Mouse (Mus musculus) frontal cortex, adult 2 months (tissue): Measurements from ENCODE around the gene Sdf4. TPM values are rescaled to one million over a fixed set of nuclear protein-coding genes. Genes with fewer than 3 reads are reported as not detected.

Source experiments
- DNase-seq, 2 experiments: peaks; one replicate each; pipeline ENCODE4 v3.0.0; 2022; ENCODE audit warnings: low spot score in 1 of 2; ENCODE audit errors: extremely low spot score in 1 of 2
- polyA plus RNA-seq: library from polyadenylated mRNA; depleted of rRNA; stranded (reverse); fragments of >200 nt; gene quantifications from 2 replicates; pipeline ENCODE4 v1.2.3, GENCODE M21; 2012

Gene Sdf4
- polyA plus RNA-seq, 1 experiment: 128 TPM

DNA sequence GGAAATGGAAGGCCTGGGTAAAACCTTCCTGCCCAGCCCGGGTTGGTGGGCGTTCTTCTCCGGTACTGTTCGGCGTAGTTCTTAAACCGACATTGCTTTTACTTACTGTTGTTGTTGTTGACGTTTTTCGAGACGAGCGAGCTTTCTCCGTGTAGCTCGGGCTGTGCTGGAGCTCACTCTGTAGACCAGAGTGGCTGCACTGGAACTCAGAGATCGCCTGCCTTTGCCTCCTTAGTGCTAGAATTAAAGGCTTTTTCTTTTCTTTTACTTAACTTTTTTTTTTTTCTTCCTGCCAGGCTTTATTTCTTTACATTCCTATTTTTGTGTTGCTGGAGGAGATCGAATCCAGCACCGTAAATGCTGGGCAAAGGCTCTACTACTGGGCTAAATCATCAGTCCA, 934 bp downstream of the Sdf4 start:
- no peak for DNase-seq

DNA sequence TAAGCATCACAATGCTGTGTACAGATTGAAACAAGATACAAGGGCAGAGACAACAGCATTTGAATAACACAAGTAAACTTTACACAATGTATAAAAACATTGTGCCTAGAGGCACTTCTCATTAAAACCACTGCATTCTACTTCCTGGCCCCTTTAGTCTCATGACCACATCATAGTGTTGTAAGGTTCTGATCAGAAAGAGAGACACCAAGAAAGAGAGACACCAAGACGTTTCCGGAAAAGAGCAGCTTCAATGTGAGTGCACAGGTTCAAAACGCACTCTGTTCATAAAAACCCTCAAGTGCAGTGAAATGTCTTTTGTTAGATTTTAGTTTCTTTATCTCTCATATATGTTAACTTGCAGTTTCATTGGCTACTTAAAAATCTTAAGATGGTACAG, 11.4 kb downstream of the Sdf4 start:
- DNase-seq: no peak

DNA sequence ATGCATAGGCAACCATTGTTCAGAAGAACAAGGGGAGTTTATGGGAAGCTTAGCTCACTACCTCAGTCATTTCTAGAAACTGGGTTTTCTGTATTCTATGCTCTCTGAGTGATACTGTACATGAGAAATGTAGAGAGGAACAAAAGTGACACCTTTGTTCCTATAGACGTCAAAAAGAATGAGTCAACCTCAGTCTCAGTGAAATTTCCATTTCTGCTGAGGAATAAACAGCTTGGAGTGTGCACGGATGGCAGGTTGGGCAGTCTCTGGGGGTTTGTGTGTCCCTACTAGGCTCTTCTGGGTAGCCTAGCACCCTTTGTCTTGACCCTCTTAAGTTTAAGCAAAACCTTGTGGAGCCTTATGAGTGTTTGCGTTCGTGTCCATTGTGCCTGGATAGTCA, 15.7 kb downstream of the Sdf4 start:
- no peak for DNase-seq

DNA sequence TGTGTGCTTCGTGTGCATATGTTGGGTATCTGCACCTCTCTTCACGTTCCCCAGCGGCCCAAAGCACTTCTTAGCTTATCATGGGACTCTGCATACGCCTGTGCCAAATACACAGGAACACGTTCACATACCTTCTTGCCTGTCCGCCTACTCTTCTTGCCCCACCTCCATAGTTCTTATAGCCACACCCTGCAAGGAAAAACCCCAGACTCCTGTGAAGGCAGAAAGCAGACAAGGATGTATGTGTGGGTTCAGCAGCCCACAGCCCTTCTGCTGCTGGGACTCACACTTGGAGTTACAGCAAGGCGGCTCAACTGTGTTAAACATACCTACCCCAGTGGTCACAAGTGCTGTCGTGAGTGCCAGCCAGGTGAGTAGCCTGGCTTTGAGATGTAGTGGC, 21.0 kb downstream of the Sdf4 start, which contains the start of gene Tnfrsf4:
Gene Tnfrsf4 (plus strand): TSS at position 207 of the 400 bp plus-strand sequence.
- DNase-seq: peak in 1 of 2 experiments; percentile 57

DNA sequence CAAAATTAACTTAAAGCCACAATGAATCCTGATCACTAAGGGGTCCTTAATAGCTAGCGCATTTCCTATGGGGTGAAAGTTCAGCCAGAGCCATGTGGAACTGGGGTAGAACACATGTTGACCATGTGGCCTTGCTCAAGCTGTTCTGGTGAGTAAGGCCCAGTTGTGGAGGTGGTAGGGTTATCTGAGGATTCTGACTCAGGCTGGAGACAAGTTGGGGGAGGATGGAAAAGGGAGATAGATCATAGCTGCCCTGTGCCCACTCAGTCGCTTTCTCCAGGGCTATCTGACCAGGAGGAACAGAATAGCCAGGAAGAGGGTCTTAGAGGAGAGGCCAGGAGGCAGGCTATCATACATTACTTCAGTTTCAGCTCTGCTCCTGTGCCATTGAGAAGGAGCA, 21.8 kb downstream of the Sdf4 start:
- no peak for DNase-seq

DNA sequence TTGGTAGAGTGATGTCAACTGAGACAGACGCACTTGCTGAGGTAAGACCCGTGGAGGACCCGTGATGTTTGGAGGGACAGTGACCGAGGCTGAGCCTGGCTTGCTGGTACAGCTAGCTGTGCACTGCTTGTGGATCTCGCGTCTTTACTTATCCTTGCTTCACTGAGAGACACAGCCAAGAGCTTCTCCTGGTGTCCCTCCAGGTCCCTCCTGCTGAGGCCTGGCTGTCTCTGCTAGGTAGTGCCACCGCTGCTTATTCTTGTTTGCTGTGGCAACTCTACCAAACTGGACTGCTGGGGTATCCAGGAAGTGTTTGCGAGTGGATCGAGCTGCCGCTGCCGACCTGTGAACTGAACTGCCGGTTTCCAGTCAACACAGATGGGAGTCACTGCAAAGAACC, 27.1 kb downstream of the Sdf4 start:
- DNase-seq: no peak

DNA sequence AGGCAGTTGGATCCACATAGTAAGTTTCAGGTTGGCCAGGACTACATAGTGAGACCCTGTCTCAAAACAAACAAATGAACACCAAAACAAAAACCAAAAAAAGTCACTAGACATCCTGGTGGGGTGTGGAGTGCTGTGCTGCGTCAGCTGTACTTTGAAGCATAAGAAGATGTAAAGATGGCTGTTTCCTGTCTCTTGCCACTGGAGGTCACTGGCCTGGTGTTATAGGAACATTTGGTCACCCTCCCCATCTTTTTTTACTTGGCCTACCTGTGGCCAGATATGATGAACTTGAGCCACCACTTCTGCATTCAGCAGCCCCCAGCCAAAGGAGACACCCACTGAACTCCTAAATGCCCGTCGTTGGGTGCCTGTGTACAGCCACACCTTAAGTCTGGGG, 28.7 kb downstream of the Sdf4 start:
- no peak for DNase-seq

DNA sequence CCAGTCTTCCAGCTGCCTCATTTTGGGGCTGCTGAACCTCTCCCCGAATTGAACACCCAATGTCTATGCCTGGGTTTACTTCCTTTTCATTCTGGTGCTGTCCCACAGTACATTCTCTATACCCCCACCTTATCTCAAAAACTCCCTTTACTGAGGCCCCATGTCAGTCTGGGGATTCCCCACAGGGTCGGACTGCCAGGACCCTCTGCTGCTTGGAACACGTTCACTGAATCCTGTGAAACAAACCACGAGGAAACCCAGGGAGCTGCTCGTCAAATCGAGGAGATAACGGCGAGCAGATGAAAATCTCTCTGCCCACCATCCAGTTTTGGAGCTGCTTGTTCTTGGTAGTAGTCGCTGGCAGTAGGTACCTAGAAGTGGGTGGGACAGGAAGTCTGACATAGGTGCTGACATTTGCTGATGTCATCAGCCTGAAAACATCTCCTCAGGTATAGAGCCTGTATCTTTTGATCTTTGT, 29.3 kb downstream of the Sdf4 start:
- no peak for DNase-seq

DNA sequence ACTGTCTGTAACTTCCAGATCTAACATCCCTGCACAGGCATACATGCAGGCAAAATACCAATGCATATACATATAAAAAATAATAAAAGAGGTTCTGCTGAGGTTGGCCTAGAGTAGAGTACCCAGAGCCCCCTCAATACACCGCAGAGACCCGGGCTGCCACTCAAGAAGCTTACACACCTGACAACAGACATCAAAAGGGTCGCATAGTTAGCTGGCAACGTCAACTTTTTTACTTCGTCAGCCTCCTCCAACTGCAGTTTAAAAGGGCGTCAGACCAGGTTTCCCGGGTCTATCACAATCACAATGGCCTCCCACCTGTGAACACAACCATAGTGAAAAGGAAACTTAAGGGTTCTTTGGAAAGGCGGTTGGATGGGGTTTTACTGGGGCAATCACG, 30.8 kb downstream of the Sdf4 start:
- no peak for DNase-seq

DNA sequence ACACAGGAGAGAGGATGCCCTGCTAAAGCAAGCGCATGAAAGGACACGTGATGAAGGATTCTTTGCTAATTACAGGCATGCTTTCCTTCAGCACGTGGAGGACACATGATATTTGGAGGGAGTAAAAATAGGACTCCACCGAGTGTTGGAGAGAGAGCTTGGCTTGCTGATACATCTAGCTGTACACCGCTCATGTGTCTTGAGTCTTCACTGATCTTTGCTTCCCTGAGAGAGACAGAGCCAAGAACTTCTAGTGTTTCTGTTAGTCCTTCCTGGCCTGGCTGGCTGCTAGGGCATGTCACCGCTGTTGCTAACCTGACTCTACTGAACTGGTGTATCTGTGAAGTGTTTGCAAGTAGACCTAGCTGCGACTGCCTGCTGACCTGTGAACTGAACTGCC, 31.5 kb downstream of the Sdf4 start:
- DNase-seq: no peak

DNA sequence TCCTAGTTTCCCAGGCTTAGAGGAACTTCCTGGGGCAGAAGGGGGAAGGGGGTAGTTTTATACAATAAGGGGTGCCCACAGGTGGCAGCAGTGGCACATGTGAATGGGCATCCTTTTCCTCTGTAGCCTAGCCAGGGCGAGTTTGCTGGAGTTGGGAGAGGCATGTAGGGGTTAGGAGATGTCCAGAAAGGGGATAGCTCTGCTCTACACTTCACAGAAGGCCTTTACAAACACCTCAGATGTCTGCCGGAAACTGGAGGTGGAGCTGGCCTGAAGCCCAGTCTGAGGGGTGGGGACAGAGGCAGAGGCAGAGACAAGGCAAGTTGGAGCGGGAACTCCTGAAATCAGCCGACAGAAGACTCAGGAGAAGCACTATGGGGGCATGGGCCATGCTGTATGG, 33.3 kb downstream of the Sdf4 start, which contains the start of gene Tnfrsf18:
Gene Tnfrsf18 (plus strand): TSS at position 152 of the 400 bp plus-strand sequence.
- peak in 1 of 2 experiments; percentile 73 for DNase-seq

DNA sequence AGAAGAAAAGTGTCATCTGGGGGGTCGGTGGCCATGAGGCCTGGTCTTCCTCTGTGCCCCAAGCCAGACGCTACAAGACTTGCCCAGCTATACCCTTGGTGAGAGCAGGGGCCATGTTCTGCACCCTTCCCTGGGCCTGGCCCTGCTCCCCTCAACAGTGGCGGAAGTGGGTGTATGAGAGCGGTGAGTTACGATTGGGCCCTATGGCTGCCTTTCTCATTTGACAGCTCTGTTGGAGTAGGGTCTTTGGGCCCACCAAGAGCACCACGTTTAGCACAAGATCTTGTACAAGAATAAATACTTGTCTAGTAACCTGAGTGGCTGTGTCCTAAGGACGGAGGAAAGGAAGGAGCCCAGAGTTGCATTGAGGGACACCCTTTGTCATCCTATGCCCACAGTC, 35.9 kb downstream of the Sdf4 start:
- no peak for DNase-seq

DNA sequence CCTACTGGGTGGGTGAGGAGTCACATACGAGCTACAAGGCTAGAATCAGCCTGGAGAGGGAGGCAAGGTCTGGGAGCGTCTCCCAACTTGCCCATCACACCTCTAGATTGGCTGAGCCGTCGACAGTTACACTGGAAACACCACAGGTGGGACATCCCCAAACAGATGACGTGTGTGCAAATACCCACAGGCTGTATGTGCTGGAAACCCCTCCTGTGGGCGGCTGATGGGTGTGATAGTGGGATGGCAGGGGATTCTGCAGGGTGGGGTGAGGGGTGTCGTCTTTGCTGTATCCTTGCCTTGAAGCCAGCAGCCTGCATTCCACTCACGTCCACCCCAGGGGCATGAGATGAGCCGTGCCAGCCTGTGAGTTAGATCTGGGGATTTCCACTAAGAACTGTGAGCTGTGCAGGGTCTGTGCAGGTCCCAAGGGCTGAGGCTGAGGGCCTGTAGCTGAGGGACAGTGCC, 38.0 kb downstream of the Sdf4 start:
- no peak for DNase-seq

DNA sequence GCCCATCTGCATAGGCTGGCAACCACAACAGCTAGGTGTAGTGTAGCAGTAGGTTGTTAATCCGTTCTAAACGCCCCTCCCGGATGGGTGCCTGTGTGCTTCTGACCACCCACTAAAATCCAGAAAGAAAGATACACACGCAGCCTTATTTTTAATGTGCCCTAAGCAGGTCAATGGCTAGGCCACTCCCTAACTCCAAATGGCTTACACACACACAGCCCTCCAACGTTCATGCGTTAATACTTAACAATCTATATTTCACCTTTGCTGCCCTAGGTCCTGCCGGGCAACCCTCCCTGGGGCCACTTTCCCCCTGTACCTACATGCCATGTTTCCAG, 38.6 kb downstream of the Sdf4 start:
- no peak for DNase-seq

DNA sequence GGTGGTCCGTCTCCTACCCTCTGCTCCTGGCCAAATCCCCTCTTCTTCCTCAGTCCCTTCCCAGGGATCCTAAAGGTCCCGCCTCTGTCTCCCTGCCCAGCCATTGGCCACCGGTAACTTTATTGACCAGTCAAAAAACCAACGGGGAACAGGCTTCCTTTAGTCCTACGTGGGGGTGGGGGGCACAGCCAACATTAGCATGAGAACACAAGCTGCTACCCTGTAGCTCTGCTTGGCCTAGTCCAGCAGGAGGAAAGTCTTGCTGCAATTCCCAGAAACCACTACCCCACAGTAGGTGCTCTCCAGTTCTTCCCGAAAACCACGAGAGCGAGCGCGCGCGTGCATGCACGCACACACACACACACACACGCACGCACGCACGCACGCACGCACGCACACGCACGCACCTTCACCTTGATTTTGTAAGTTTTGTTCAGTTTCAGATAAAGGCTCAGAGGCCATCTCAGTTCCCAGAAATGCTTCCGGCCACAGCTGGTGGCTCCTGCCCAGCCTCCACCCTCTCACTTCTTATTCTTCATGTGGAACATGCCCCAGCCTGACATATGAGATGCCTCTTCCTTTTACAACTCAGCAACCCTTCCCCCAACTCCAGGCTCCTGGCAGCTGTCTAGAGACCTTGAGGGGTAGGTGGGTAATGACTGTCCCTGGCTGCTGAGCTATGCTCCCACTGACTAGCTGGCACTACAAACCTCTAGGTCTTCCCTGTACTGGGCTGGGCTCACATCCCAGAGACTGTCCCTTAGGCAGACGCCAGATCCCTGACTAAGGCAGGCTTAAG, 39.1 kb downstream of the Sdf4 start:
- DNase-seq: peak; percentile 66 to 85

DNA sequence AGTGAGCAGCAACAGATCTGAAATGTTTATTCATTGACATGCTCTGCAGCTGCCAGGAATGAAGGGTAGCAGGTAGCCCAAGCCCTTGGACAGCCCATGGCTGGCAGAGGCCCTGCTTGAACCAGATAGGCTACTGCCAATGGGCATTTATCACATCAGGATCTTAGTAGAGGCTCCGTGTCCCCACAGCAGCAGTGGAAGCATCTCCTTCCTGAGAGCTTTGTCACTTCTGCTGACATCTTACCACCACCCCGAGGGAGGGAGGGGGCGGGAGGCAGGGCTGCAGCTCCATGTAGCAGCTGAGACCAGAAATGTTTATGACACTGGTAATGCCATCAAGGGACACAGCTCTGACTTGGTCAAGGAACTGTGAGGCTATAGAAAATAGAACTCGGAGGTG, 40.2 kb downstream of the Sdf4 start:
- DNase-seq: no peak

DNA sequence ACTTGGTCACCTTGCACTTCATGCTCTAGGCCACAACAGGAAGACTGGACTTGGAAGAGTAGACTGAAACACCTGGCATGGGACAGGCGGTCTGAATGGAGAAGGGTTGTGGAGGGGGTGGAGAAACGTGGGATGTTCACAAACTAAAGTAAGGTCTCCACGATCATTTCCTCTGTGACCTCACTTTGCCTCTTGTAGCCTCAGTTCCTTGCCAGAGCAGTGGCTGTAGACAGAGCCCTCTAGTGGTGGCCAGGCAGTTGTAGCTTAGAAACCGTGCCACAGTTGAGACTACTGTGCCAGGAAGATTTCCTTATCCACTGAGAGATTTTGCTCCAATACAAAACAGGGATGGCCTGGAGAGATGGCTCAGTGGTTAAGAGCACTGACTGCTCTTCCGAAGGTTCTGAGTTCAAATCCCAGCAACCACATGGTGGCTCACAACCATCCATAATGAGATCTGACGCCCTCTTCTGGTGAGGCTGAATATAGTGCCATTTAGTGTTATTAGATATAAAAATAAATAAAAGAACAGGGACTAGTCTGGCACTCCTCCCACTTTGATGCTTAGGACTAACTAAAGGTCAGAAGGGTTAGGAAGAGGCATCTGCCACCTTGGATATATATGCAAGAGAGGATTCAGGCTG, 40.9 kb downstream of the Sdf4 start:
- DNase-seq: peak in 1 of 2 experiments; percentile 54

DNA sequence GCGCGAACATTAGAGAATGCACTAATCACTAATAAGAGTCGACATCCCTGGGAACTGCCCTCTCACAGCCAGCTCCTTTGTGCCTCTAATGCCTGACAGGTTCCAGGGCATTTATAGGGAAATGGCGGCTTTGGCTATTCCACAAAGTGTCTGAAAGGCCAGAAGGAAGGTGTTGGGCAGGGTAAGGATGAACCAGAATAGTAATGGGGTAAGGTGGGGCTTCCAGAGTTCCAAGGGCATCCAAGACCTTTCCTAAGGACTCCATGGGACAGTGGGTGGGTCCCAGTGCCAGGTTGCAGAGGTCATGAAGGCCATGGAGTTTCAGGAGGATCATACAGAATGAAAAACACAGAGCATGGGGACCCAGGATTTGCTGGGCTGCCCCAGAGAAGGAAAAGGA, 41.6 kb downstream of the Sdf4 start:
- no peak for DNase-seq

DNA sequence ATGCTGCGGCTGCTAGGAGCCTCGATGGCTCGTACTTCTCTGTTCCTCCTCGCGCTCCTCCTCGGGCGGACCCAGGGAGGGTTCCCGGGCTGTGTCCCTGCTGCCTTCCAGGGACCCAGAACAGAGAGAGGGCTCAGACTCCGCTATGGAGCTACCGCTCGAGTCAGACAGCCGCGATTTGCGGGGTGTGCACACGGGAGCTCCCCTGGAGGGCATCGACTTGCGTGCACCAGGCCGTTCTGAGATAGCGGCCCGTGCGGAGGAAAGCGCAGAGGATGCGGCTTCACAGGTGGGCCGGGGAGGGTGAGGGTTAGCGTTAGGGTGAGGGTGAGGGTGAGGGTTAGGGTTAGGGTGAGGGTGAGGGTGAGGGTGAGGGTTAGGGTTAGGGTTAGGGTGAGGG, 42.2 kb downstream of the Sdf4 start:
- no peak for DNase-seq

DNA sequence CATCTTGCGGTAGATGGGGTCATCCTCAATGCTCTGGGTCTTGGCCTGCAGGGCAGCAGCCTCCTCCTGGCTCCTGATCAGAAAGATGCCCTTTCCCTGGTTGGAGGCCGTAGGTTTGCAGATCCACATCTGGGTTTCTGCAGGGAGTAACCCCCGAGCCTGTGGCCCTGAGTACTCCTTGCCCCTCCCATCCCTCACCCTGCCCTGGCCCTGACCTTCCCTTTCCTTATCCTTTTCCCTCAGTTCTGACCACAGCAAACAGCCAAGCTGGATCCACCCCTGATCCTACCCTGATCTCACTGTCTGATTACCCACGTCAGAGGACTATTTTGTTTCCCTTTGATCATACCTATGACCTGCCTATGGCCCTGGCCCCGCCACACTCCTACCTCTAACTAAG, 52.1 kb downstream of the Sdf4 start:
- no peak for DNase-seq

DNA sequence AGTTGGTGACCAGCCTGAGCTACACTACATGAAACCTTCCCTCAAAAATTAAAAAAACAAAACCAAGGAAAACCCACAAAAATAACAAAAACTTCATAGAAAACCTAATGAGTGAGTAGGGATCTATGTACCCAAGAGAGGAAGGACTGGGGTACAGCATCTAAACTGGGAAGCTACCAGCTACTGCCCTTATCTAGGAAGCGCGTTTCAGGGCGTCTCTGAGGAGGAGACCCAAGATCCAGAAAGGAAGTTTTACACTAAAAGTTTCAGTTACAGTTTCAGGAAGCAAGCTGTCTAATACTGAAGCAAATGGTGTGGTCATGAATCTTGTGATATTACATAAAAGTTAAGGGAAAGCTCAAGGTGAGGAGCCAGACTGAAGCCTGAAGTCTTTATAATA, 57.1 kb downstream of the Sdf4 start:
- DNase-seq: no peak

DNA sequence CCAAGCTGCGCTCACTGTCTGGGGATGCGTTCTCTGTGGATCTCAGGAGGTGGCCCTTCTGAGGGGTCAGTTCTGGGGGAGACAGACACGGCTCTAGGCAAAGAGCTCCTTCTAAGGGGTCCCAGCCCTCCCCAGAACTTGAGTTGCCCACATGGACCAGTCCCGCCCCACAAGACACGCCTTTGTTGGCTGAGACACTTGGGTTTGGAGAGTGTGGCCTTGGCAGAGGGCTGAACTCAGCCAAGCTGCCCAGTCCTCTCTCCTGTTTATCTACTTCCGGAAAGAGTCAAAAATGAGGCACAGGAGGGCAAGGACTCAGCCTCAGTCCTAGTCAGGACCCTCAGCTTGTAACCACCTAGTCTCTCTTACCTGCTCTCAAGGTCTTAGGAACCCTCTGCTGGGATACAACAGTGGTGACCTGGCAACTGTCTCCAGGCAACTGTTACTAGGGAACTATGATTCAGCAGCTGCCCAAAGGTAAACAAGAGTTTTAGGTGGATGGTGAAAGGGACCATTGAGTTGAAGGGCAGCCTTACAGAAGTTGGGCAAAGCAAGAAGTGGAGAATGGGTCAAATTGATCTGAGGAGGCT, 57.8 kb downstream of the Sdf4 start:
- no peak for DNase-seq
